Mouse (Mus musculus): ENCODE data around the gene Tgm6.

Tgm6 gene

GRCm38 (mm10) chr2:130178706-130179506, 66.7 kb downstream of the Tgm6 start, which contains the start of gene Snrpb:
Gene Snrpb (minus strand): TSS chr2:130179403.
- peak; percentile 92 to 95 for DNase-seq

DNA sequence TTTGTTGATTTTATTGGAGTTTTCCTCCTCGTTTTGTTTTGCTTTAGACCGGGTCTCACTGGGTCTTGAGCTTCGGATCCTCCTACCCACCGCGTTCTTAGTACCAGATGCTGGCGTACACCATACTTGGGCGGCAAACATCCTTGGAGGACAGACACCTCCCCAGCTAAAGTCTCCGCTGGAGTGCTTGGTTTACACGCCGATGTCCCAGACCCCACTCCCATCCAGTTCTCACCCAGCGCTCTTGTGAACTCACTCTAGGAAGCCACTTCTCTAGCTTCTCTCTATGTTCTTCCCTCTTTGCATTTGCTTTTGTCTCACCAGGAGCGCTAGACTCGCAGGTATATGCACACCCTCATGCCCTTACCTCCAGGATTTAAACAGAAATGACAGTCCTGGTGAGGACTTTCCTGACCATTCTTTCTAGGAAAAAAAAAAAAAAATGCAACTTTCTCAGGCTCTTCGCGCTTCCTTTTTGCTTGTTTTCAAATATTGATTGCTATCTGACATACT, 67.3 kb downstream of the Tgm6 start:
- no peak for DNase-seq

DNA sequence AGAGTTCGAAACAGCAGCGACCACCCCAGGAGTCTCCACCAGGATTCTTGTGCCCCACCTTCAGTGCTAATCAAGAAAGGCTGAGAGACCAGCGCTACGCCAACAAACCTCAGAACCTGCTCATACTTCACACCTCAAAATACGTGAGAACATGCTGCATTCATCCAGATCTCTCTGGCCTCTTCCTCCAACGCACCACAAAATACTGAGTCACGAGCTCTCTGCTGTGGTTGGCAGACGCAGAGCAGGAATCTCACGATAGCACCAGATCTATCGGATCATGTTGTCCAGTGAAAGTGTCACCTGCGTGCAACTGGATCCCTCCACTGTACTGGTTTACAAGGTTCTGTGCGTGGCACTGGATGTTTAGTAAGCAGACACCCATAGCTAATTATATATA, 76.2 kb downstream of the Tgm6 start:
- no peak for DNase-seq

DNA sequence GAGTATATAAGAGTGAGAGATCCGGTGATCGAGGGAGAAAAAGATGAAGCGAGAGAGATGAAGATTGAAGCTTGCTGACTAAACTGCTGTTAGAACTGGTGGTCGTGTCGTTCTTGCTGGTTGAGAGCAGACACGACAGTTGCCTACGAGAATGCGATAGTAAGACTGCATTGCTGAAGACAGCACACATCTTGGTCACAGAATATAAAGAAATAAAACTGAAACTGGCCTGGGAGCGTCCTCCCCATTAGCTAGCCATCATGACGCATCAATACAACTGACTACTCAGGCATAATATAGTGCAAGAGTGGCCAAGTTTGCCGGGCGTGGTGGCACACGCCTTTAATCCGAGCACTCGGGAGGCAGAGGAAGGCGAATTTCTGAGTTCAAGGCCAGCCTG, 82.7 kb downstream of the Tgm6 start, which contains the start of gene Tmc2:
TSS of gene Tmc2 (plus strand) at position 301 of the 400 bp plus-strand sequence.
- no peak for DNase-seq

GRCm38 (mm10) chr2:130200961-130201360, 88.7 kb downstream of the Tgm6 start:
- no peak for DNase-seq

All from kidney, postnatal 4 days (tissue).